Mouse (Mus musculus) megakaryocyte, embryonic 14.5 days (primary cell): ENCODE measurements around the gene Sh3yl1.

Experiments used
- FLI1 ChIP-seq: IDR thresholded peaks from 2 replicates; pipeline ENCODE4 v1.6.1; 2012; ENCODE audit warnings: low read length, inconsistent platforms, mixed read lengths
- GATA1 ChIP-seq: IDR thresholded peaks from 3 replicates; pipeline ENCODE4 v1.6.1; 2012; ENCODE audit warnings: mixed read lengths, low read length, inconsistent platforms, borderline replicate concordance

GRCm38 (mm10) chr12:30888003-30888402, 23.5 kb upstream of the Sh3yl1 start:
- TF ChIP-seq GATA1 (no peak), FLI1 (no peak)
